Mouse (Mus musculus) forebrain, embryonic 13.5 days (tissue): ENCODE data around the gene Phldb1. TPM values are rescaled to one million over a fixed set of nuclear protein-coding genes. Genes with fewer than 3 reads are reported as not detected.

ENCODE experiments used
- ATAC-seq: fragments of 200-750 bp; cut with Nextera tagmentation; 2 replicates; pipeline ENCODE4 v1.8.0; 2017
- H3K27ac ChIP-seq: fragments of 300-500 bp; sonication (generic); 2 replicates; pipeline ENCODE4 v1.5.1; 2015; ENCODE audit warnings: inconsistent platforms, mild to moderate bottlenecking, moderate library complexity
- H3K27me3 ChIP-seq: fragments of 300-500 bp; sonication (generic); 2 replicates; pipeline ENCODE4 v1.6.1; 2015; ENCODE audit warnings: mild to moderate bottlenecking, inconsistent platforms
- H3K36me3 ChIP-seq: fragments of 300-500 bp; sonication (generic); 2 replicates; pipeline ENCODE4 v1.6.1; 2015; ENCODE audit warnings: mild to moderate bottlenecking, inconsistent platforms; ENCODE audit not compliant: poor library complexity, severe bottlenecking
- H3K4me1 ChIP-seq: fragments of 300-500 bp; sonication (generic); 2 replicates; pipeline ENCODE4 v1.6.1; 2015; ENCODE audit warnings: inconsistent platforms
- H3K4me2 ChIP-seq: fragments of 300-500 bp; sonication (generic); 2 replicates; pipeline ENCODE4 v1.6.1; 2015; ENCODE audit warnings: inconsistent platforms, mild to moderate bottlenecking, moderate library complexity
- H3K4me3 ChIP-seq: fragments of 300-500 bp; sonication (generic); 2 replicates; pipeline ENCODE4 v1.5.1; 2015; ENCODE audit warnings: mild to moderate bottlenecking, inconsistent platforms
- H3K9ac ChIP-seq: fragments of 300-500 bp; sonication (generic); 2 replicates; pipeline ENCODE4 v1.6.1; 2015; ENCODE audit warnings: mild to moderate bottlenecking, inconsistent platforms
- H3K9me3 ChIP-seq: fragments of 300-500 bp; sonication (generic); replicated peaks from 2 replicates; pipeline ENCODE4 v1.6.1; 2016; ENCODE audit warnings: inconsistent platforms
- WGBS: fragments of 180-500 bp; shearing (Covaris S2); methylation state at CpG from one replicate; pipeline ENCODE4 v1.1.7; 2015; 5-methylcytosine and 5-hydroxymethylcytosine counted together
- polyA plus RNA-seq: library from polyadenylated mRNA; unstranded; fragments of >200 nt; fragmentation: Nextera tagmentation; extraction: Ambion mirVana; gene quantifications from 2 replicates; pipeline ENCODE4 v1.2.1, GENCODE M21; 2015

The Phldb1 gene
- polyA plus RNA-seq, 1 experiment from 2014 or later, result 36.4 TPM

DNA sequence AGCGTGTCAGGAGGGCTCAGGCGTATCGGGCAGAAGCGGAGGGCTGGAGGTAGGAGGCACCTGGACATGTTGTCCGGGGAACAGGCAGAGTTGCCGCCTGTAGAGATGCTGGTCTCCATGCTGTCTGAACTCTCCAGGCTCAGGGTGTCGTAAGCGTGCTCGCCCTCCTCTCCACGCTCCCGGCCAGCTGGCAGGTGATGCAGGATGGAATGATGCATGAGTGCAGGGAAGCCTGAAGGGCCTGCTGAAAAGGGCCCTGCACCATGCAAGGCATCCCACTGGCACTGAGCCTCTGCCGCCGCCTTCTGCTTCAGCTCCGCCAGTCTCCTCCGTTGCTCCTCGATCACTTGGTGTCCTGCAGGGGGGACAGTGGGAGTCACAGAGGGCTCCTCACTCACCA, 37.1 kb downstream of the Phldb1 start:
- no peaks in the 10 kb centered on the region for H3K4me1 ChIP-seq
- no peak for ATAC-seq
- no peak overlapping the region for H3K4me2 ChIP-seq
- H3K36me3 ChIP-seq, result peaks cover 100% of the 10 kb centered on the region
- no peaks in the 10 kb centered on the region for H3K27me3 ChIP-seq
- no peak overlapping the region for H3K9ac ChIP-seq
- H3K27ac ChIP-seq, result no peak overlapping the region
- H3K9me3 ChIP-seq, result no peaks in the 10 kb centered on the region
- 92% methylated on average over 16 of the region's 16 CpGs for WGBS
- no peak overlapping the region for H3K4me3 ChIP-seq

DNA sequence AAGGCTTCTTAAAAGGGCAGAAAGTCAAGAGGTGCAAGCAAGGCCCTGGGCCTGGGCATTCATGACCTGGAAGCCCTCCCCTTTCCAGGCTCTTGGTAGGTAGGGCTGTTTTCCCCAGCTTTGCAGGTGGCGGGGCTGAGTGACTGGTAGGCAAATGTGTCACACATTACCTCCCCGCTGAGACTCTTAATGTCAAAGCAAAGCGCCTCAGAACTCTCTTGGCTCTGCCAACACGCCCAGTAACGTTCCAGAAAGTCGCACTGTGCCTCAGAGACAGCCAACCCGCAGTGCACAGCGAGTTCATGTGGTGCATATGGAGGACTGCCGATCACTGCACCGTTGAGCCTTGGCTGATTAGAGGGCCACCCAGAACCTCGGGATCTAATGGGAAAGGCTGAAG, 41.9 kb downstream of the Phldb1 start:
- ATAC-seq, result 0 out of 2 replicates have a peak, but pooled peaks have one; percentile 28
- H3K4me3 ChIP-seq, result no peak overlapping the region
- peaks cover 87% of the 10 kb centered on the region for H3K36me3 ChIP-seq
- H3K4me2 ChIP-seq, result no peak overlapping the region
- H3K27ac ChIP-seq, result 0 out of 2 replicates have a peak overlapping the region, but pooled peaks have one; percentile 10
- no peaks in the 10 kb centered on the region for H3K9me3 ChIP-seq
- peaks cover 18% of the 10 kb centered on the region for H3K4me1 ChIP-seq
- no peaks in the 10 kb centered on the region for H3K27me3 ChIP-seq
- WGBS, result 85% methylated on average over 11 of the region's 11 CpGs
- H3K9ac ChIP-seq, result no peak overlapping the region

DNA sequence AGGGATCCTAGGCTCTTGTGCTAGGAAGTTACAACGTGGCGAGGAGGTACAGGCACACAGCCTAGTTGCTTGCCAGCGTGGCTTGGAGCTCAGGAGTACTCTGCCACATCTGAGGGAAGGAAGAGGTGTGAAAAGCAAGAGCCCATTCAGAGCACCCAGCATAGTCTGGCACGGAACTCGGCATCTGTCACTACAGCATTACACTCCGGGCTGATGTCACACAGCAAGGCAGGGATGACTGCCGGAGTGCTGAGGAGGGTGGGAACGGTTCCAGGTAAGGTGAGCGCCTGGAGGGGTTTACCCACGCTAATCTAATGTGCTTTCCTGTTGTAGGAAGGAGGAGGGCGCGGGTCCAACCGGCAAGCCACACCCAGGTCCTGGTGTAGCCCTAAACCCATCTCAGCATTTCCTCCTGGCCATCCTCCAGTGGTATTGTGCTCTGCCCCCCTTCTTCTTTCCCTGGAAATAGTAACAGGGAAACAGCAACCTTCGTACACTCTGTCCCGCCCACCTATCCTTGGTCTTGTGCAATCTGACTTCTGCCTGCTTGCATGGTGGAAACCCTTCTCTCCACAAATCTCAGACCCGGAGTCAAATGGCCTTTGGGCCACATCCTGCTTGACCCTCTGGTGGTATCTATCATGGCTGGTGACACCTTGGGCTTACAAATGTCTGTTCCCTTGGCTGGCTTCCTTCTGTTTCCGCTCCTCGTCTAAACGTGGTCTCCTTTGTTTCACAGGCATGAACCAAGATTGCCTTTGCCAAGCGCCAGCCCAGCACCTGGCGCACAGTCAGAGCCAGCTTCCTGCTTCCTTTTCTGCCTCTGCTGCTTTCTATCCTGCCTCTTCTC, 43.1 kb downstream of the Phldb1 start:
- Histone ChIP-seq H3K9ac (no peak overlapping the region), H3K36me3 (peaks cover 87% of the 10 kb centered on the region), H3K4me2 (no peak overlapping the region; the same call in 1 of the 2 replicates), H3K4me3 (no peak overlapping the region), H3K4me1 (peaks cover 27% of the 10 kb centered on the region), H3K27ac (peak overlapping the region; percentile 82), H3K9me3 (no peaks in the 10 kb centered on the region), H3K27me3 (no peaks in the 10 kb centered on the region)
- 82% methylated on average over 21 of the region's 21 CpGs for WGBS
- peak; percentile 57 for ATAC-seq

DNA sequence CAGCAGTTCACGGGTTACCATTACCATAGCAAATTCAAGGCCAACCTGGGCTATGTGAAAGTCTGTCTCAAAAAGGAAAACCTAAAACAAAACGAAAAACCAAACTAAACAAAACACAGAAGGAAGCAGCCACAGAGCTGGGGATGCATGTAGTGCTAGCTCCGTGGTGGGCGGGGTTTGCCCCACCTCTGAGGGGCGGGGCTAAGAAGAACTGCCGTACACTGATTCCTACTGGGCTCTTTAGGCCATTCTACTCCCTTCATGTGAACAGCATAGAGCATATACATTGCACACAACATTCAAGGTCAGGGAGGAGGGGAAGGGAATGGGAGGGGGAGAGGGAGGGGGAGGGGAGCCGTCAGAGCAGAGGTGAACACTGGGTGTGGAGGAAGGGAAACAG, 44.4 kb downstream of the Phldb1 start:
- no peak overlapping the region for H3K4me3 ChIP-seq
- no peak for ATAC-seq
- peak overlapping the region; percentile 82; the same call in 1 of the 2 replicates for H3K27ac ChIP-seq
- H3K4me1 ChIP-seq, result peaks cover 39% of the 10 kb centered on the region
- WGBS, result 49% methylated on average over 7 of the region's 7 CpGs
- H3K9me3 ChIP-seq, result no peaks in the 10 kb centered on the region
- no peaks in the 10 kb centered on the region for H3K27me3 ChIP-seq
- no peak overlapping the region for H3K4me2 ChIP-seq
- H3K9ac ChIP-seq, result no peak overlapping the region
- H3K36me3 ChIP-seq, result peaks cover 79% of the 10 kb centered on the region

DNA sequence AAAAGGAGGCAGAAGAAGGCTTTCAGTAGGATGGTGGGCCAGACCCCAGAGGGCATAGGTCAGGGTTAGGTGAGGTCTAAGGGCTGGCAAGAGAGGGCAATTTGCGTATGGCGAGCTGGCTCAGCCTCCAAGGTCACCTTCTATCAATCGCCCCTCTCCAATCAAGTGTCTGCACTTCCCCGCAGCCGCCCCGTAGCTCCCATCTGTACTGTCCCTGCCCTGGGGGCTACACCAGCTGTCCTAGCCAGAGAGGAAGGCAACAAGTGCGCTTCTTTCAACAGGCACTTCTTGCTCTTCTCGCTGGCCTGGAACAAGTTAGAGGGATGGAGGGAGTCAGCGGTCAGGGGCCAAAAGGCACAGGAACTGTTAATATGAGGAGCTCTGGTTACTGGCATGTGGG, 47.0 kb downstream of the Phldb1 start:
- H3K36me3 ChIP-seq, result peaks cover 52% of the 10 kb centered on the region
- H3K4me3 ChIP-seq, result no peak overlapping the region
- H3K9ac ChIP-seq, result no peak overlapping the region; the same call in 1 of the 2 replicates
- no peak for ATAC-seq
- no peaks in the 10 kb centered on the region for H3K9me3 ChIP-seq
- 87% methylated on average over 9 of the region's 9 CpGs for WGBS
- H3K4me1 ChIP-seq, result peaks cover 44% of the 10 kb centered on the region
- H3K27ac ChIP-seq, result peak overlapping the region; percentile 68
- H3K27me3 ChIP-seq, result no peaks in the 10 kb centered on the region
- no peak overlapping the region for H3K4me2 ChIP-seq

DNA sequence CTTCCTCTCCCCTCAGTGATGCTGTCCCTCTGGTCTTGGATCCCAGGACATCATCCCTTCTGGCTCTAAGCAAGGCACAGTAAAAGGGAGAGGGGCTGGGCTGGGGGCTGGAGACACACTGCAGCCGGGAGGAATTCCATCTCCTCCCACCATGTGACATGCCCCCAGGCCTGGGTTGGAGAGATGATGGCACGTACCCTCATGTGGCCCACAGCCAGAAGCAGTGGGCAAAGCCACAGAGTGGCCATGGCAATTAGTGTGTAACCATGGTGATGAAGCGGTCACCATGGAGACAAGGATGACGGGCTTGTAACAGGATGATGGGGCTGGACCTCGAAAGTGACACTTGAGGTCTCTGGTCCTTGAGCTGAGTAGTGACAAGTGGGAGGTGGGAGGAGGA, 48.4 kb downstream of the Phldb1 start:
- 32% methylated on average over 5 of the region's 5 CpGs for WGBS
- peak overlapping the region; percentile 68 for H3K27ac ChIP-seq
- peaks cover 39% of the 10 kb centered on the region for H3K36me3 ChIP-seq
- no peaks in the 10 kb centered on the region for H3K9me3 ChIP-seq
- H3K4me1 ChIP-seq, result peaks cover 34% of the 10 kb centered on the region
- no peaks in the 10 kb centered on the region for H3K27me3 ChIP-seq
- peak; percentile 53 for ATAC-seq
- H3K4me2 ChIP-seq, result no peak overlapping the region
- no peak overlapping the region for H3K9ac ChIP-seq
- H3K4me3 ChIP-seq, result no peak overlapping the region

DNA sequence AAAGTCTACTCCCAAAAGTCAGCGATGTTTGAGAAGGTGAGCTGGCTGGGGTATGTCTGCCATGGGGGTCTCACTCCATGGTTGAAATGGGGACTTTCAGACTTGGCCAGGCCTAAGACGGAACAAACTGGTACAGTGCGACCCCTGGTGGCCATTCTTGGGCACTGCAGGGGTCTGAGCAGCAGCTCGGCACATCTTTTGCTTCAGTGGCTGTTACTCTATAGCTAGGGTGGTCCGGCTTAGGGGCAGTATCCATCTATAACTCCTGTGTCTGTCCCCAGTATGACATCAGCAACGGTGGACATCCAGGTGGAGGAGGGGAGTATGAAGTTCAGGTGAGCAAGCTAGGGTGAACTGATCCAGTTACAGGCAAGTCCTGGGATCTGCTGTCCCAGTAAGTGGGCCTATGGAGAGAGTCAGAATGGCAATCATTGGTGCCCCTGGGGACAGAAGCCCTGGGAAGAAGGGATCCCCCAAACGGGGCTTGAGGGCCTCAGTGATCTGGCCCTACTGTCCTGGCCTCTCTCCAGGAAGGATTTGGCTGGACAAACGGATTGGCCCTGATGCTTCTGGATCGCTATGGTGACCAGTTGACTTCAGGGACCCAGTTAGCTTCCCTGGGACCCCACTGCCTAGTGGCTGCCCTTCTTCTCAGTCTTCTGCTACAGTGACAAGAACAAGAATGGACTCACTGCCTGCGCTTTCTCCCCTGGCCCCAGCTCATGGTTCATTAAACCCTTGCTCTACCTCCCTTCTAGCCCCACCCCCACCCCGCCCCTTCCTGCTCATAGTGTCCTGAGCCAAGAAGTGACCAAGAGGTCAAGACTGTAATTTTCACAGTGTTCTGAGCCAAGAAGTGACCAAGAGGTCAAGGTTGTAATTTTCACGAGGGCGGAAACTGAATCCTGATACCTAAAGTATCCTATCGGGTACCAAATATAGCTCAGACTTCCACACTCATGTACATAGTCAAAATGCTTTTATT, 49.4 kb downstream of the Phldb1 start:
- H3K4me3 ChIP-seq, result no peak overlapping the region
- 39% methylated on average over 14 of the region's 14 CpGs for WGBS
- peak overlapping the region; percentile 68 for H3K27ac ChIP-seq
- ATAC-seq, result peak; percentile 62
- H3K4me2 ChIP-seq, result no peak overlapping the region
- H3K9me3 ChIP-seq, result no peaks in the 10 kb centered on the region
- peaks cover 32% of the 10 kb centered on the region for H3K36me3 ChIP-seq
- no peaks in the 10 kb centered on the region for H3K27me3 ChIP-seq
- peaks cover 26% of the 10 kb centered on the region for H3K4me1 ChIP-seq
- peak overlapping the region; percentile 23; the same call in 1 of the 2 replicates for H3K9ac ChIP-seq

DNA sequence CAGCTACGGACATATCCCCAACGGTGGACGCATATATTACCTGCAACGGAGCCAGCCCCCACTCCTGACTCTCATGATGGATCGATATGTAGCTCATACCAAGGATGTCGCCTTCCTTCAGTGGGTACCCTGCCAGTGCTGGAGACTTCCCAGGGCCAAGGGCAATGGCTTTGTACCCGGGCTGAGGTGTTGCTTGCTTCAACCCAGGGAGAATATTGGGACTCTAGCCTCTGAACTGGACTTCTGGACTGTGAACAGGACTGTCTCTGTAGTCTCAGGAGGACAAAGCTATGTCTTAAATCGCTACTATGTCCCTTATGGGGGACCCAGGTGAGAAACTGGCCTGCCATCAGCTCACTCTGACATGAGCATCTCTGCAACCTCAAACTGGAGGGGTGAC, 52.0 kb downstream of the Phldb1 start:
- Histone ChIP-seq H3K9me3 (no peaks in the 10 kb centered on the region), H3K4me1 (peaks cover 26% of the 10 kb centered on the region), H3K36me3 (peaks cover 16% of the 10 kb centered on the region), H3K4me2 (no peak overlapping the region), H3K27me3 (no peaks in the 10 kb centered on the region), H3K27ac (no peak overlapping the region), H3K4me3 (no peak overlapping the region), H3K9ac (no peak overlapping the region)
- ATAC-seq, result no peak
- 87% methylated on average over 8 of the region's 8 CpGs for WGBS

DNA sequence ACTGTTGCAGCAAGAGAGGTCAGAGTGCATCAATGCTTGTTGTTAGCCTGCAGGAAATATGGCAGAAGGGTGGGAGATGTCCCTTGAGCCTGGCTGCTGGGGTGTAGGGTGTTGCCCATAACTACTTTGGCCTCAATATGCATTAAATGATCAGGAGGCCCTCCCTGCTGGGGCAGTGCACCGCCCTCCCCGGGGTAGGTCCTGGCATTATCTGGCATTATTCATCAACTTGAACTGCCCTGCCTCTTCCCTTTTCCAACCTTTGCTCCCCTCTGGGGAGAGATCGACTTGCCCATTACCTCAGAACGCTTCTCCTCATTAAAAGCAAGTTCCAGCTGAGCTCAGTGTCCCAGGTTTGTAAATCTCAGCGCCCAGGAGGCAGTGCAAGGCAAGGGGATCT, 55.4 kb downstream of the Phldb1 start:
- 75% methylated on average over 5 of the region's 5 CpGs for WGBS
- no peak overlapping the region for H3K27ac ChIP-seq
- no peak overlapping the region for H3K4me3 ChIP-seq
- H3K4me2 ChIP-seq, result no peak overlapping the region
- no peaks in the 10 kb centered on the region for H3K36me3 ChIP-seq
- no peak for ATAC-seq
- no peaks in the 10 kb centered on the region for H3K27me3 ChIP-seq
- no peaks in the 10 kb centered on the region for H3K4me1 ChIP-seq
- no peaks in the 10 kb centered on the region for H3K9me3 ChIP-seq
- H3K9ac ChIP-seq, result no peak overlapping the region

DNA sequence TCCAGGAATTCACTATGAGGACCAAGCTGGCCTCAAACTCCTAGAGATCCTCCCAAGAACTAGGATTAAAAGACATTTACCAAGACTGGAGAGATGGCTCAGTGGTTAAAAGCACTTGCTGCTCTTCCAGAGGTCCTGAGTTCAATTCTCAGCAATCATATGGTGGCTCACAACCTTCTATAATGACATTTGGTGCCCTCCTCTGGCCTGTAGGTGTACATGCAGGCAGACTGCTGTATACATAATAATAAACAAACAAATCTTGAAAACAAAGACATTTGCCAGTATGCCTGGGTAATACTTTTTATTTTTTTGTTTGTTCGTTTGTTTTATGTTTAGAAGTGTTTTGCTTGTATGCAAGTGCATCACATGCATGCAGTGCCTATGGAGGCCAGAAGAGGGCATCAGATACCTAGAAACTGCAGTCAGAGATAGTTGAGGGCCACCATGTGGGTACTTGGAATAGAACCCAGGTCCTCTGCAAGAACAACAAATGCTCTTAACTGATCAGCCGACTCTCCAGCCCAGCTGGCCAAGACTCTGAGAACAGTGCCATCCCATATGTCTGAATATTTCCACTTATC, 56.6 kb downstream of the Phldb1 start:
- ATAC-seq, result no peak
- WGBS, result 90% methylated on average over 2 of the region's 2 CpGs
- Histone ChIP-seq H3K9me3 (no peaks in the 10 kb centered on the region), H3K27me3 (no peaks in the 10 kb centered on the region), H3K36me3 (no peaks in the 10 kb centered on the region), H3K4me1 (no peaks in the 10 kb centered on the region), H3K4me2 (no peak overlapping the region), H3K9ac (no peak overlapping the region), H3K4me3 (no peak overlapping the region), H3K27ac (no peak overlapping the region)

DNA sequence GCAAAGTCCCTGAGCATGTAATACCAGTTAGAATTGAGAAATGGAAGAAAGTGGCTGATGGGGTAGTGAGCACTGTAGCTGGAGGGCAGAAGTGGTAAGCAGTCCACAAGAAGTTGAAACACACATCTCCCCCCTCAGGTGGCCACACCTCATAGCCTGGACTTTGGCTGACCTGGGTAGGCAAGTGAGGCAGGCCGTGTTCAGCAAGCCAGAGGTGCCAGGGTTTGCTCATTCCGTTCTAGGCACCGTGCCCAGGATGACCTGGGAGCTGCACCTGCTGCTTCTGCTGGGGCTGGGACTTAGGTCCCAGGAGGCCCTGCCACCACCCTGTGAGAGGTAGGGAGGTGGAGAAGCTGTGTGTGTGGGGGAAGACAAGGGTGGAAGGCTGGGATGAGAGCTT, 62.0 kb downstream of the Phldb1 start, which contains the start of gene Treh:
Gene Treh (plus strand): TSS at position 229 of the 400 bp plus-strand sequence.
- Histone ChIP-seq H3K9ac (no peak within 1 kb of the TSS), H3K36me3 (no peaks in the 10 kb centered on the region), H3K4me3 (no peak within 1 kb of the TSS), H3K27ac (no peak within 1 kb of the TSS), H3K27me3 (no peaks in the 10 kb centered on the region), H3K4me2 (no peak within 1 kb of the TSS), H3K4me1 (no peaks in the 10 kb centered on the region), H3K9me3 (no peaks in the 10 kb centered on the region)
- 93% methylated on average over 3 of the region's 3 CpGs for WGBS
- ATAC-seq, result no peak
